Mouse (Mus musculus): Measurements from ENCODE around the gene Tiam2. TPM values are rescaled to one million over a fixed set of nuclear protein-coding genes. Genes with fewer than 3 reads are reported as not detected.

The Tiam2 gene
- polyA plus RNA-seq, 1 experiment from 2014 or later = 3.4 TPM

DNA sequence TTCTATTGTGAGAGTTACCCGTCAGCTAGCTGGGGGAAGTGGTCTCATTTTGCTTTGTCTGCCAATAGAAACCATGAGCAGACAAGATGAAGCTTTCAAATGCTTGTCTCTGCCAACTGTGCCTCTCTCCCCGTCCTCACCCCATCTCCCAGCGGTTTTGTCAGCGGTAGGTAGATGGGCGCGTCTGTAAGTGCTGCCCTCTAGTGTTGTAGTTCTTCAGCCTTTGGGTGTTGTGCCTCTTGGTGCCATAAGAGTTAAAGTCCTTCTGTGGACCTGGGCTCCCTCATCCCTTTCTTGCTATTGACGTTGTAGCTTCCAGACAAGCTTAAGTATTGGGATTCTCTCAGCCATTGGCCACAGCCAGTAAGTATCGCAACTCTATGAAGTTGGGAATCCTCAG lies 236.0 kb downstream of the Tiam2 start:
- no peak overlapping the region for H3K4me3 ChIP-seq (replicated peaks)
- no peaks in the 10 kb centered on the region for H3K4me1 ChIP-seq (replicated peaks)
- no peak overlapping the region for H3K27ac ChIP-seq
- no peak overlapping the region for H3K4me2 ChIP-seq (replicated peaks)
- no peaks in the 10 kb centered on the region for H3K36me3 ChIP-seq
- 44% methylated on average over 8 of the region's 8 CpGs for WGBS
- H3K27me3 ChIP-seq (replicated peaks) = no peaks in the 10 kb centered on the region
- no peak overlapping the region for H3K9ac ChIP-seq
- H3K9me3 ChIP-seq = no peaks in the 10 kb centered on the region
- ATAC-seq = no peak

- Histone ChIP-seq H3K27ac (no peak overlapping the region), H3K9ac (no peak overlapping the region), H3K27me3 (replicated peaks) (no peaks in the 10 kb centered on the region), H3K4me1 (replicated peaks) (no peaks in the 10 kb centered on the region), H3K4me3 (replicated peaks) (no peak overlapping the region), H3K4me2 (replicated peaks) (peak overlapping the region; percentile 20), H3K36me3 (no peaks in the 10 kb centered on the region), H3K9me3 (no peaks in the 10 kb centered on the region)
- ATAC-seq = peak; percentile 31; the same call in 1 of the 2 replicates
- WGBS = 2% methylated on average over 12 of the region's 12 CpGs
Measured at GRCm38 (mm10) chr17:3570876-3571275, 244.5 kb downstream of the Tiam2 start.

Other genes with a start within 250 kb of the Tiam2 start
- gene Scaf8, start 211.6 kb upstream of the Tiam2 start, polyA plus RNA-seq (2015; fragmentation: Nextera tagmentation; extraction: Ambion mirVana) = 16.0 and 16.9 TPM in 2 replicates
- not detected in 2 replicates for gene Cldn20, start 206.0 kb downstream of the Tiam2 start, polyA plus RNA-seq (2015; fragmentation: Nextera tagmentation; extraction: Ambion mirVana)
- gene Tfb1m, start 231.2 kb downstream of the Tiam2 start, polyA plus RNA-seq (2015; fragmentation: Nextera tagmentation; extraction: Ambion mirVana) = 17.7 and 18.4 TPM in 2 replicates